Mouse (Mus musculus): ENCODE data around the gene Tas2r110. TPM values are rescaled to one million over a fixed set of nuclear protein-coding genes. Genes with fewer than 3 reads are reported as not detected.

Tas2r110 gene
- polyA plus RNA-seq (2012; rRNA removed), result not detected in 2 replicates

GRCm38 (mm10) chr6:132867708-132868107, at the start of gene Tas2r110:
Gene Tas2r110, plus strand, starts transcription at chr6:132868008.

DNA sequence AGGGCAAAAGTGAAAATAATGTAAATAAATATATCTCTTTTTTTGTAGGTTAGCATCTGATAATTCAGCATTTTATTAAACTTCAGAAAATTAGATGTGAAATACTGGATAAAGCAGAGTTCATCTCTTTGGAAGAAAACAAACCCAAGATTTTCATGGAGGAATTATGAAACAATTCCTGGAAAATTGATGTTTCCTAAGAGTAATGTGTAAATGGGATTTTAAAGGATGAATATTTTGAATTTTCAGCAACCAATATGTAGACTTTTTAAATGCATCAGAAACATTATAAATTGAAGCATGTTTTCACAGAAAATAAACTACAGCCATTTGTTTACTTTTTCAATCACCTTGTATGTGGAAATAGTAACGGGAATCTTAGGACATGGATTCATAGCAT, 21.0 kb upstream of the Tas2r110 start, which contains the start of gene Tas2r123:
Tas2r123 (plus strand) TSS at position 301 of the 400 bp plus-strand sequence.

GRCm38 (mm10) chr6:132855138-132855537, 12.7 kb upstream of the Tas2r110 start, which contains the start of gene Tas2r116:
Gene Tas2r116, plus strand, starts transcription at chr6:132855438.

DNA sequence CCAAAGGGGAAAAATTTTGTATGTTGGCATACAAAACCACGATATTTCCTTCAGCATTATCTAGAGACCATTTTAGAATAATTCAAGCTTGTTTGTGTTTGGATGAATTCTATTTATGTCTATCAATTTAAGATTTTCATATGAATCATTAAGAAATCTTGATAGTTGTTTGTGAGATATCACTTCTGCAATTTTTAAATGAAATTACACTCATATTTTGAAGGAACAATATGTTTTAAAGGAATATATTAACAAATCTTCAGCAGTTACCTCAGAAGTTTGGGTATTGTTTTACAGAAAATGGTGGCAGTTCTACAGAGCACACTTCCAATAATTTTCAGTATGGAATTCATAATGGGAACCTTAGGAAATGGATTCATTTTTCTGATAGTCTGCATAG, 24.9 kb downstream of the Tas2r110 start, which contains the start of gene Tas2r113:
Tas2r113 (plus strand) TSS at position 301 of the 400 bp plus-strand sequence.

GRCm38 (mm10) chr6:132909351-132909750, 41.5 kb downstream of the Tas2r110 start, which contains the start of gene Tas2r125:
Gene Tas2r125, plus strand, starts transcription at chr6:132909651.

Other genes starting within 250 kb of the Tas2r110 start
- not detected in 2 replicates for gene A630073D07Rik, start 216.5 kb upstream of the Tas2r110 start, polyA plus RNA-seq (2012; rRNA removed)
- not detected in 2 replicates for gene Tas2r120, start 211.1 kb upstream of the Tas2r110 start, polyA plus RNA-seq (2012; rRNA removed)
- not detected in 2 replicates for gene Tas2r121, start 167.0 kb upstream of the Tas2r110 start, polyA plus RNA-seq (2012; rRNA removed)
- not detected in 2 replicates for gene Tas2r122, start 156.1 kb upstream of the Tas2r110 start, polyA plus RNA-seq (2012; rRNA removed)
- not detected in 2 replicates for gene Tas2r115, start 130.0 kb upstream of the Tas2r110 start, polyA plus RNA-seq (2012; rRNA removed)
- gene Tas2r124, start 113.3 kb upstream of the Tas2r110 start, polyA plus RNA-seq (2012; rRNA removed), result not detected in 2 replicates
- not detected in 2 replicates for gene Tas2r102, start 105.9 kb upstream of the Tas2r110 start, polyA plus RNA-seq (2012; rRNA removed)
- not detected in 2 replicates for gene Tas2r136, start 89.8 kb upstream of the Tas2r110 start, polyA plus RNA-seq (2012; rRNA removed)
- gene Tas2r117, start 65.2 kb upstream of the Tas2r110 start, polyA plus RNA-seq (2012; rRNA removed), result not detected in 2 replicates
- not detected in 2 replicates for gene Tas2r123, start 20.9 kb upstream of the Tas2r110 start, polyA plus RNA-seq (2012; rRNA removed)
- gene Tas2r116, start 12.6 kb upstream of the Tas2r110 start, polyA plus RNA-seq (2012; rRNA removed), result not detected in 2 replicates
- gene Tas2r113, start 25.0 kb downstream of the Tas2r110 start, polyA plus RNA-seq (2012; rRNA removed), result not detected in 2 replicates
- not detected in 2 replicates for gene Tas2r125, start 41.6 kb downstream of the Tas2r110 start, polyA plus RNA-seq (2012; rRNA removed)
- gene Tas2r129, start 83.1 kb downstream of the Tas2r110 start, polyA plus RNA-seq (2012; rRNA removed), result not detected in 2 replicates
- gene Tas2r131, start 89.9 kb downstream of the Tas2r110 start, polyA plus RNA-seq (2012; rRNA removed), result not detected in 2 replicates
- gene Tas2r109, start 113.0 kb downstream of the Tas2r110 start, polyA plus RNA-seq (2012; rRNA removed), result not detected in 2 replicates
- gene Tas2r103, start 169.1 kb downstream of the Tas2r110 start, polyA plus RNA-seq (2012; rRNA removed), result not detected in 2 replicates
- gene Tas2r140, start 187.8 kb downstream of the Tas2r110 start, polyA plus RNA-seq (2012; rRNA removed), result not detected in 2 replicates
- gene Smim10l1, start 236.9 kb downstream of the Tas2r110 start, polyA plus RNA-seq (2012; rRNA removed), result 48.9 and 110 TPM in 2 replicates